Mouse (Mus musculus): ENCODE results near the gene Sox30. TPM values are rescaled to one million over a fixed set of nuclear protein-coding genes. Genes with fewer than 3 reads are reported as not detected.

The Sox30 gene
- polyA plus RNA-seq, 1 experiment = not detected

DNA sequence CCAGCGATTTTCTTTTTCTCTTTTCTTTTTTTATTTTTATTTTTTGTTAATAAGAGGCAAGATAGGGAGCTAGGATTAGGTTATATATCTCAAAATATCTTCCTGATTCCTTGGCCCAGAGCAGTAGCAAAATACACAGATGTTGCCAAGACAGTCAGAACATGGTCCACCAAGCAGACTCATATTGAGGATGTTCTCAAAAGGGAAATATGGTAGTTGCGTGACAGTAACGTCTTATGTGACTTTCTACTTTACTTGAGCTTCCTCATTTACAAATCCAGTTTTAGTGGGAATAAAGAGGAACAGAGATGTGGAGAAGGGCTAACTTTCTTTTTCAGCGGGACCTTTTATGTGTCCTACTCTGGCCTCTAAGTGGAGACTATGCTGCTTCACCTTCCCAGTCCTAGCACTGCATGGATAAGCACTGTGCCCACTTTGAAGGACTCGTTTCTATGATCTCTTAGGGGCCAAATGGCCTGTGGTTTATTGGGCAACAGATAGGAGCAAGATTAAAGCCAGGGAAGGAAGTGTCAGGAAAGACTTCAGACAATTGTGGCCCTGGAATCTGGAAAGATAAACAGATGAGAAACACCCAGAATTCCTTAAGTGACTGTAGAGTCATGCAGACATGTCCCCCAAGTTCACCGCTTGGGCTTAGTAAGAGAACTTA, 81.8 kb downstream of the Sox30 start:
- WGBS = 33% methylated on average over 6 of the region's 6 CpGs
- no peak overlapping the region; the same call in 1 of the 2 replicates for H3K27ac ChIP-seq (ENCODE audit: control insufficient read depth, insufficient read depth, low read depth, low read length, poor library complexity)
- no peak for TF ChIP-seq POLR2A (IDR thresholded peaks at IDR 0.05; ENCODE audit: borderline replicate concordance, control insufficient read depth, low read depth, low read length)
- no peak for TF ChIP-seq CTCF (IDR thresholded peaks at IDR 0.05; ENCODE audit: control insufficient read depth, insufficient read depth, low read length)
- H3K4me3 ChIP-seq (replicated peaks; ENCODE audit: control insufficient read depth, low read depth, low read length) = no peak overlapping the region
- H3K4me1 ChIP-seq (ENCODE audit: control insufficient read depth, insufficient read depth, low read length) = peaks cover 4% of the 10 kb centered on the region

DNA sequence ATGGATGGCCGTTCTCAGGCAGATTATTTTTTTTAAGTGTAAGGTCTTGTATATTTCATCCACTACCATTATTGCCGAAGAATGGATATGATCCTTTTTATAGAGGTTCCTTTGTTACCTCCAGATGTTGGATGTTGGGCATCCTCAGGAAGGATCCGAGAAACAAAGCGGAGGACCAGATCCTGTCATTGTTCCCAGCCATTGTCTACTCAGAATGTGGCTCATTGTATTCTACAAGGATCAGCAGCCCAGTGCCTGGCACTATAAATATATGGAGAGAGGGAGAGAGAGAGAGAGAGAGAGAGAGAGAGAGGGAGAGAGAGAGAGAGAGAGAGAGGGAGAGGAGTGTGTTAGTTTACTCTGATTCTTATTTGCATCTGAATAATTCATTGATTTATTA, 82.5 kb downstream of the Sox30 start:
- no peak overlapping the region for H3K27ac ChIP-seq (ENCODE audit: control insufficient read depth, insufficient read depth, low read depth, low read length, poor library complexity)
- TF ChIP-seq CTCF (IDR thresholded peaks at IDR 0.05; ENCODE audit: control insufficient read depth, insufficient read depth, low read length) (no peak), POLR2A (IDR thresholded peaks at IDR 0.05; ENCODE audit: borderline replicate concordance, control insufficient read depth, low read depth, low read length) (no peak)
- WGBS = 67% methylated on average over 4 of the region's 4 CpGs
- peaks cover 4% of the 10 kb centered on the region for H3K4me1 ChIP-seq (ENCODE audit: control insufficient read depth, insufficient read depth, low read length)
- no peak overlapping the region for H3K4me3 ChIP-seq (replicated peaks; ENCODE audit: control insufficient read depth, low read depth, low read length)

DNA sequence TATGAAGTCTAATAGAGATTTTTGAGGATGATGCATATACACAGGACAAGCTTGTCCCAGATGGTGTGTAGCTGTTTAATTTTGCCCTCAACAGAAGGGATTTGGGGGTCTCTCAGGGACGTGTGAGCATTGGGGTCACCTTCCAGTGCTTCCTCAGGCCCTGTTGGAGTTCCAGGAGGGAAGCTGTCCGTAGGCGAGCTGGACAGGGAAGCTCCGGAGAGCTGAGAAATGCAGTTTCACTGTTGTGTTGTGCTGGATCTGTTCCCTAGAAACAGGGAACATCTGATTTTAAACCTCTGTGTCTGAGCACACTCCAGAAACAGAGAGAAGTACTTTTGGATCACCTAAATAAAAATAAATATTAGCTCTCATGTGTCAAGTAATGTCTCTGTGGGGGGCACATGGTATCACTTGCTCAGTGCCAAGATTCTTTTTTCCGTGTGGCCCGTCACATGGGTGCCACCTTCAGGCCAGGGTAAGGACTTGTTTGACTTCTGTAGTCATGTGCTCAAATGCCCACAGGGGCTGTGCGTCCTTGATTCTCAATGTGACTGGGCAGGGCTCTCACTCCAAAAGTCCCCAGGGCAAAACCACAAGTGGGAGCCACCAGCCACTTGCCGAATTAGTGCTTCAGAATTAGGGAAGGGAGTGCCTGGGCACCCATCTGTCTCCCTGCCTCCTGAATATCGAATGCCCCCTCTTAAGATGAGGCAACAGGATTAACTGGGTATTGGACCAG, 83.1 kb downstream of the Sox30 start:
- H3K4me1 ChIP-seq (ENCODE audit: control insufficient read depth, insufficient read depth, low read length) = peaks cover 4% of the 10 kb centered on the region
- H3K27ac ChIP-seq (ENCODE audit: control insufficient read depth, insufficient read depth, low read depth, low read length, poor library complexity) = no peak overlapping the region
- TF ChIP-seq CTCF (IDR thresholded peaks at IDR 0.05; ENCODE audit: control insufficient read depth, insufficient read depth, low read length) (peak; percentile 30; the same call in 1 of the 2 replicates), POLR2A (IDR thresholded peaks at IDR 0.05; ENCODE audit: borderline replicate concordance, control insufficient read depth, low read depth, low read length) (no peak)
- 41% methylated on average over 9 of the region's 9 CpGs for WGBS
- no peak overlapping the region for H3K4me3 ChIP-seq (replicated peaks; ENCODE audit: control insufficient read depth, low read depth, low read length)

DNA sequence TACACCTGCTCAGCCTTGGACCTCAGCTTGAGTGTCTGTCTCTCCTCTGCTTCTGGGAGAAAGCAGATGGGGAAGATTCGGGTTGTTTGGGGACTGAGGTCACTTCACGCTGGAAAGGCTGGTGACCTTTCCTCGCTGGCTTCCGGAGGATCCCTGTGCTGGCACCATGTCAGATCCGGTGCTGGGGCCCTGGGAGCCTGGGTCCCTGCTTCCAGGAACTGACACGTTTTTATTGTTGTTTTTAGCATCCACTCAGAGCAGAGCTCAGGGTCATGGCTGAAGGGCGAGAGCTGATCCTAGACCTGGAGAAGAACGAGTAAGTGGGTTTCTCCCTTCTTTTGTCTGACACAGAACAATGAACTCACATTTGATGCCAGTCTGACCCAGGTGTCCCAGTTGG, 84.7 kb downstream of the Sox30 start:
- Histone ChIP-seq H3K4me3 (replicated peaks; ENCODE audit: control insufficient read depth, low read depth, low read length) (no peak overlapping the region), H3K4me1 (ENCODE audit: control insufficient read depth, insufficient read depth, low read length) (peaks cover 4% of the 10 kb centered on the region), H3K27ac (ENCODE audit: control insufficient read depth, insufficient read depth, low read depth, low read length, poor library complexity) (no peak overlapping the region)
- WGBS = 69% methylated on average over 8 of the region's 8 CpGs
- no peak for TF ChIP-seq CTCF (IDR thresholded peaks at IDR 0.05; ENCODE audit: control insufficient read depth, insufficient read depth, low read length)
- no peak for TF ChIP-seq POLR2A (IDR thresholded peaks at IDR 0.05; ENCODE audit: borderline replicate concordance, control insufficient read depth, low read depth, low read length)

DNA sequence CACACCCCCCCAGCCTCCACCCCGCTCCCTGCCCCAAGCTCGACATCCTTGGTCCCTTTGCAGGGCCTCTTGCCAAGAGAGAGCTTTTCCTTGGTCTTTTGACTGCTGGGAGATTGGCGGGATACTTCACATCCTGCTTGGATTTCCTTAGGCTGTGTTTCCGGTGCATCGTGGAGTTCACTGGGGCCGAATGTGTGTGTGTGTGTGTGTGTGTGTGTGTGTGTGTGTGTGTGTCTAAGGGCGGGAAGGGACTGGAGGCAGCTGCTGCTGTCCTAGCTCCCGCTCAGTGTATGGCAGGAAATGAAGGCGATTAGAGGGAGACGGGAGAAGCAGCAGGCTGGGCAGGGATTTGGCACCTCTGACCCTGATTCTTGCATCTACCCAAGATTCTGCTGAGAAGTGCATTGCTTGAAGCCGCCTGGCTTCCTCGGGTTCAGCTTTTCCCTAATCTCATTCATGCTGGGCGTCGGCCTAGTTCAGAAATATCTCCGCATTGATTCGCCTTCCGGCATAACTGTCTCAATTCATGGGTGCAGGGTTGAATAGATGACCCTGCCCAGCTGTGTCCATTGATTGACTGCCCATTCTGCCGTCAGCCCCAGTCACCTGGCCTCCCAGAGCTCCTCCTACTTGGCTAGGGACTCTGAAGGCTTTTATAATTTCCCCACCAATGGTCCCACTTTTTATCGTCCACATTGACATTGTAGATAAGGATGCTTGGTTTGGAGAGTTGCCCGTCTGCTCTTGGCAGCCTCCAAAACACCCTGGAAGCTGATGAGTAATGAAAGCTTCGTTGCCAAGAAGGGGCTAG, 85.3 kb downstream of the Sox30 start:
- Histone ChIP-seq H3K27ac (ENCODE audit: control insufficient read depth, insufficient read depth, low read depth, low read length, poor library complexity) (no peak overlapping the region), H3K4me3 (replicated peaks; ENCODE audit: control insufficient read depth, low read depth, low read length) (no peak overlapping the region), H3K4me1 (ENCODE audit: control insufficient read depth, insufficient read depth, low read length) (peaks cover 4% of the 10 kb centered on the region)
- TF ChIP-seq POLR2A (IDR thresholded peaks at IDR 0.05; ENCODE audit: borderline replicate concordance, control insufficient read depth, low read depth, low read length) (no peak), CTCF (IDR thresholded peaks at IDR 0.05; ENCODE audit: control insufficient read depth, insufficient read depth, low read length) (no peak)
- 60% methylated on average over 21 of the region's 21 CpGs for WGBS

Other genes with a start within 250 kb of the Sox30 start
- gene Clint1, start 128.3 kb upstream of the Sox30 start, polyA plus RNA-seq (2011; ENCODE audit: insufficient read depth, insufficient read length, low replicate concordance, missing spikeins) = 23.7 and 25.6 TPM in 2 replicates
- gene Lsm11, start 35.4 kb upstream of the Sox30 start, polyA plus RNA-seq (2011; ENCODE audit: insufficient read depth, insufficient read length, low replicate concordance, missing spikeins) = 1.6 and 2.6 TPM in 2 replicates
- 17.7 and 67.4 TPM in 2 replicates for gene Thg1l, start 24.8 kb upstream of the Sox30 start, polyA plus RNA-seq (2011; ENCODE audit: insufficient read depth, insufficient read length, low replicate concordance, missing spikeins)
- gene Gm12166, start 72.0 kb downstream of the Sox30 start, polyA plus RNA-seq (2011; ENCODE audit: insufficient read depth, insufficient read length, low replicate concordance, missing spikeins) = 11.6 and 31.7 TPM in 2 replicates
- gene Adam19, start 75.7 kb downstream of the Sox30 start, polyA plus RNA-seq (2011; ENCODE audit: insufficient read depth, insufficient read length, low replicate concordance, missing spikeins) = 6.1 and 17.6 TPM in 2 replicates
- gene Nipal4, start 186.2 kb downstream of the Sox30 start, polyA plus RNA-seq (2011; ENCODE audit: insufficient read depth, insufficient read length, low replicate concordance, missing spikeins) = not detected in 2 replicates